Mouse (Mus musculus): ENCODE measurements around the gene Dnah6. TPM values are rescaled to one million over a fixed set of nuclear protein-coding genes. Genes with fewer than 3 reads are reported as not detected.

The Dnah6 gene
- polyA plus RNA-seq, 1 experiment from 2014 or later: 0.14 TPM

DNA sequence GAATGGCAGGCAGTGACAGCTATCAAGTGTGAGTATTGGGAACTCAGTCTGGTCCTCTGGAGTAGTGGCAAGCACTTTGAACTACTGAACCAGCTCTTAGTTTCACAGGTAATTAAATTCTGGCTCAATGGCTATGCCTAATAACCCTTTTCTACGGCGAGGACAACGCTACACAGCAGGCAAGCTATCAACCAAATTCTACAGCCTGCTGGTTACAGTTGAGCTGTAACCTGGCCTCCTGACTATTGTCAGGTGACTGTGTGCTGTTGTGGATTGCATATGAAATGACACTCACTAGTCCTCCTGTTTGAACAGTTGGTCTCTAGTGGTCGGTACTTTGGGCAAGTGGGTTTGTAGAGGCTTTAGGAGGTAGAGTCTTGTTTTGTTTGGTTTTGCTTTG, 162.3 kb downstream of the Dnah6 start:
- Histone ChIP-seq H3K9ac (ENCODE audit: low read length) (no peak overlapping the region), H3K27me3 (ENCODE audit: control insufficient read depth, insufficient read depth, low read length) (no peaks in the 10 kb centered on the region), H3K4me1 (ENCODE audit: control insufficient read depth in 2 of 2, insufficient read depth in 2 of 2, low read length in 2 of 2) (no peaks in the 10 kb centered on the region), H3K9me3 (ENCODE audit: control insufficient read depth, low read length) (peaks cover 16% of the 10 kb centered on the region; the same call in 1 of the 2 replicates), H3K27ac (replicated peaks in 1 of 2; ENCODE audit: control insufficient read depth in 1 of 2, insufficient read depth in 1 of 2, low read depth in 2 of 2, low read length in 2 of 2) (no peak overlapping the region), H3K36me3 (ENCODE audit: control insufficient read depth, insufficient read depth, low read length) (no peaks in the 10 kb centered on the region), H3K4me2 (ENCODE audit: low read length) (no peak overlapping the region), H3K4me3 (ENCODE audit: control insufficient read depth in 1 of 2, insufficient read depth in 1 of 2, low read depth in 1 of 2, low read length in 2 of 2) (no peak overlapping the region)
- WGBS: 86% methylated on average over 4 of the region's 4 CpGs
- ATAC-seq (ENCODE audit: insufficient number of reproducible peaks, insufficient read depth, low FRiP score, low read depth): no peak

DNA sequence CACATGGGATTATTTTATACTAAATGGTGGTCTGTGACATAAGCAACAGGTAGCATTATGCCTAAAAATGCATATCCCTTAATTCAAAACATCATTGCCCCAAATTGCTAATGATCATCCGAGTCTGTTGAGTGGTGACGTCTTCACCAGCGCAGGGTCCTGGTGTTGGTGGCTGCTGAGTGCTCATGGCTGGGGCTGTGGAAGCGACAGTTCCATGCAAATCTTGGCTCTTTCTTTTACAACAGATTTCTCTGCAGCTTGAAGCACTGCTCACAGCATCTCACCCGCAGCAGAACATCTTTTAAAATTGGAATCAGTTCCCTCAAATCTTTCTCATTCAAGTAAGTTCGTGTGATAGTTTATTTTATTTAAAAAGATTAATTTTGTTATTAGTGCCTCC, 166.1 kb downstream of the Dnah6 start:
- Histone ChIP-seq H3K27me3 (ENCODE audit: control insufficient read depth, insufficient read depth, low read length) (no peaks in the 10 kb centered on the region), H3K4me1 (ENCODE audit: control insufficient read depth in 2 of 2, insufficient read depth in 2 of 2, low read length in 2 of 2) (no peaks in the 10 kb centered on the region), H3K4me2 (ENCODE audit: low read length) (no peak overlapping the region), H3K9ac (ENCODE audit: low read length) (no peak overlapping the region), H3K4me3 (ENCODE audit: control insufficient read depth in 1 of 2, insufficient read depth in 1 of 2, low read depth in 1 of 2, low read length in 2 of 2) (no peak overlapping the region), H3K36me3 (ENCODE audit: control insufficient read depth, insufficient read depth, low read length) (no peaks in the 10 kb centered on the region), H3K27ac (replicated peaks in 1 of 2; ENCODE audit: control insufficient read depth in 1 of 2, insufficient read depth in 1 of 2, low read depth in 2 of 2, low read length in 2 of 2) (no peak overlapping the region), H3K9me3 (ENCODE audit: control insufficient read depth, low read length) (peaks cover 16% of the 10 kb centered on the region; the same call in 1 of the 2 replicates)
- WGBS: 82% methylated on average over 6 of the region's 6 CpGs
- no peak for ATAC-seq (ENCODE audit: insufficient number of reproducible peaks, insufficient read depth, low FRiP score, low read depth)

DNA sequence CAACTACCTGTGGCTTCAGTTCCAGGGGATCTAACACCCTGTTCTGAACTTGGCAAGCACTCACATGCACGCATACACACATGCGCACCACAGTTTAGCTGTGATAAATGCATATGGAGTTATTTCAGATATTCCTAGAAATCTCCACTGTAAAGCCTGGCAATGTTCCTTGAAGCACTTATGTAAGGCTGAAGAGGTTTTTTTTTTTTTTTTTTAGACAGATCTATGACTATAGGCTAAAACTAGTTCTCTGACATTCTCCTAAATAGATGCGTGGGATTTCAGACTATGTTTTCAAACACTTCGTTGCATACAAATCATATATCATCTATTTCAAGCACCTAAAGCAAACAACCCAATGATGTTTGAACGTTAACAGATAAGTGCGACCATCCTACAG, 166.6 kb downstream of the Dnah6 start:
- no peak overlapping the region for H3K9ac ChIP-seq (ENCODE audit: low read length)
- H3K4me2 ChIP-seq (ENCODE audit: low read length): no peak overlapping the region
- no peak overlapping the region for H3K27ac ChIP-seq (replicated peaks in 1 of 2; ENCODE audit: control insufficient read depth in 1 of 2, insufficient read depth in 1 of 2, low read depth in 2 of 2, low read length in 2 of 2)
- H3K27me3 ChIP-seq (ENCODE audit: control insufficient read depth, insufficient read depth, low read length): no peaks in the 10 kb centered on the region
- H3K36me3 ChIP-seq (ENCODE audit: control insufficient read depth, insufficient read depth, low read length): no peaks in the 10 kb centered on the region
- peaks cover 16% of the 10 kb centered on the region; the same call in 1 of the 2 replicates for H3K9me3 ChIP-seq (ENCODE audit: control insufficient read depth, low read length)
- 87% methylated on average over 6 of the region's 6 CpGs for WGBS
- ATAC-seq (ENCODE audit: insufficient number of reproducible peaks, insufficient read depth, low FRiP score, low read depth): no peak
- H3K4me1 ChIP-seq (ENCODE audit: control insufficient read depth in 2 of 2, insufficient read depth in 2 of 2, low read length in 2 of 2): no peaks in the 10 kb centered on the region
- H3K4me3 ChIP-seq (ENCODE audit: control insufficient read depth in 1 of 2, insufficient read depth in 1 of 2, low read depth in 1 of 2, low read length in 2 of 2): no peak overlapping the region

DNA sequence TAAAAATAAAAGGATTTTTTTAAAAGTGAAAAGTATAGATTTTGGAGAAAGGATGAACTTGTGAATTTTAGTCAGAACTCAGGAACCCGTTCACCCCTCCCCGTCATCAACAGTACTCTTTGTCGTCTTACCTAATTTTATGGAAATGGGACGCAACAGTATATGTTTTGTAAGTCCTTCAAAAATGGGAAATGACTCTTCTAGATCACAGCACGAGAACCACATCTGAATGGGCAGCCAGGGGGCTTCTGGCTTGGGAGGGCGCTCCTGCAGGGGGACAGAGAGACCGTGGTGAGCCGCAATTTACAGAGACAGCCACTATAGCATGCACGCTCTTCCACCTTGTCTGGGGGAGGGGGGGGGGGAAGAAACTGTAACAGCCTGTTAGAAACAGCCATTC, 167.9 kb downstream of the Dnah6 start:
- no peaks in the 10 kb centered on the region for H3K36me3 ChIP-seq (ENCODE audit: control insufficient read depth, insufficient read depth, low read length)
- H3K4me1 ChIP-seq (ENCODE audit: control insufficient read depth in 2 of 2, insufficient read depth in 2 of 2, low read length in 2 of 2): no peaks in the 10 kb centered on the region
- no peak overlapping the region for H3K9ac ChIP-seq (ENCODE audit: low read length)
- no peak for ATAC-seq (ENCODE audit: insufficient number of reproducible peaks, insufficient read depth, low FRiP score, low read depth)
- peaks cover 16% of the 10 kb centered on the region; the same call in 1 of the 2 replicates for H3K9me3 ChIP-seq (ENCODE audit: control insufficient read depth, low read length)
- no peaks in the 10 kb centered on the region for H3K27me3 ChIP-seq (ENCODE audit: control insufficient read depth, insufficient read depth, low read length)
- H3K4me2 ChIP-seq (ENCODE audit: low read length): no peak overlapping the region
- no peak overlapping the region for H3K27ac ChIP-seq (replicated peaks in 1 of 2; ENCODE audit: control insufficient read depth in 1 of 2, insufficient read depth in 1 of 2, low read depth in 2 of 2, low read length in 2 of 2)
- WGBS: 91% methylated on average over 9 of the region's 9 CpGs
- H3K4me3 ChIP-seq (ENCODE audit: control insufficient read depth in 1 of 2, insufficient read depth in 1 of 2, low read depth in 1 of 2, low read length in 2 of 2): no peak overlapping the region

DNA sequence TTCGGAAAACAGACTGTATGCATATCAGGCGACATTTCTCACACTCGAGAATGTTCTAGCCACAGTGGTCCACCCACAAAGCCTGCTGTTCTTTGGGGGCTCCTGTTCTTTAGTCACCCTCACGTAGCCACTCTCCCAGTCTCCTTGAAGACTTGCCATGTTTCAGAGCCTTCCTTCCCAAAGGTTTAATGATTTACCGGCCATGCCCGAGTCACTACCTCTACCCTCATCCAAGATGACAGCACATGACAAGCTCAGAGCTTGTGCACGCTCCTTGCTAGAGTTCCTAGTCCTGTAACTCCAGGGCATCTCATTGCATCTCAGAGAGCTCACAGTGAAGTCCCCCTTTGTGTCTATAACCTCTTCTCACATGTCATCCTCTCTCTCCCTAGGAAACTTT, 174.2 kb downstream of the Dnah6 start:
- H3K27ac ChIP-seq (replicated peaks in 1 of 2; ENCODE audit: control insufficient read depth in 1 of 2, insufficient read depth in 1 of 2, low read depth in 2 of 2, low read length in 2 of 2): no peak overlapping the region
- no peaks in the 10 kb centered on the region for H3K9me3 ChIP-seq (ENCODE audit: control insufficient read depth, low read length)
- ATAC-seq (ENCODE audit: insufficient number of reproducible peaks, insufficient read depth, low FRiP score, low read depth): no peak
- no peak overlapping the region for H3K9ac ChIP-seq (ENCODE audit: low read length)
- no peaks in the 10 kb centered on the region for H3K27me3 ChIP-seq (ENCODE audit: control insufficient read depth, insufficient read depth, low read length)
- H3K36me3 ChIP-seq (ENCODE audit: control insufficient read depth, insufficient read depth, low read length): no peaks in the 10 kb centered on the region
- H3K4me3 ChIP-seq (ENCODE audit: control insufficient read depth in 1 of 2, insufficient read depth in 1 of 2, low read depth in 1 of 2, low read length in 2 of 2): no peak overlapping the region
- no peaks in the 10 kb centered on the region for H3K4me1 ChIP-seq (ENCODE audit: control insufficient read depth in 2 of 2, insufficient read depth in 2 of 2, low read length in 2 of 2)
- no peak overlapping the region for H3K4me2 ChIP-seq (ENCODE audit: low read length)
- 85% methylated on average over 7 of the region's 7 CpGs for WGBS

DNA sequence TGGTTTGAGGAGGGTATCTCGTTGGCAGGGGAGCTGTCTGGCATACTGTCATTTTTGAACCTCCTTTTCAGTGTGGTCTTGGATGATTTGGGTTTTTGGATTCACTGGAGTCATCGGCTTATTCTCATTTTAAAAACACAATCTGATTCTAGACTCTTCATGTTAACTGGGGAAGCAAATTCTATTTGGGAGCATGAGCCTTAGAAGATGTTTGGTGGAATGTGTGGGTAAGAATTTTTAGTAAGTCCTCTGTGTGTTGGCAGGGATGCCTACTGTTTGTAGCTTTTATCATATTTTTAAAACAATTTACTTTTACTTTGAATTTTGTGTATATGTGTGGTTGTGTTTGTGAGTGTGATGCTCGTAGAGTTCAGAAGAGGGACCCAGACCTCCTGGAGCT, 175.5 kb downstream of the Dnah6 start:
- Histone ChIP-seq H3K4me1 (ENCODE audit: control insufficient read depth in 2 of 2, insufficient read depth in 2 of 2, low read length in 2 of 2) (no peaks in the 10 kb centered on the region), H3K27ac (replicated peaks in 1 of 2; ENCODE audit: control insufficient read depth in 1 of 2, insufficient read depth in 1 of 2, low read depth in 2 of 2, low read length in 2 of 2) (no peak overlapping the region), H3K9ac (ENCODE audit: low read length) (no peak overlapping the region), H3K9me3 (ENCODE audit: control insufficient read depth, low read length) (no peaks in the 10 kb centered on the region), H3K36me3 (ENCODE audit: control insufficient read depth, insufficient read depth, low read length) (no peaks in the 10 kb centered on the region), H3K4me3 (ENCODE audit: control insufficient read depth in 1 of 2, insufficient read depth in 1 of 2, low read depth in 1 of 2, low read length in 2 of 2) (no peak overlapping the region), H3K27me3 (ENCODE audit: control insufficient read depth, insufficient read depth, low read length) (no peaks in the 10 kb centered on the region), H3K4me2 (ENCODE audit: low read length) (no peak overlapping the region)
- no peak for ATAC-seq (ENCODE audit: insufficient number of reproducible peaks, insufficient read depth, low FRiP score, low read depth)
- WGBS: 84% methylated on average over 3 of the region's 3 CpGs

DNA sequence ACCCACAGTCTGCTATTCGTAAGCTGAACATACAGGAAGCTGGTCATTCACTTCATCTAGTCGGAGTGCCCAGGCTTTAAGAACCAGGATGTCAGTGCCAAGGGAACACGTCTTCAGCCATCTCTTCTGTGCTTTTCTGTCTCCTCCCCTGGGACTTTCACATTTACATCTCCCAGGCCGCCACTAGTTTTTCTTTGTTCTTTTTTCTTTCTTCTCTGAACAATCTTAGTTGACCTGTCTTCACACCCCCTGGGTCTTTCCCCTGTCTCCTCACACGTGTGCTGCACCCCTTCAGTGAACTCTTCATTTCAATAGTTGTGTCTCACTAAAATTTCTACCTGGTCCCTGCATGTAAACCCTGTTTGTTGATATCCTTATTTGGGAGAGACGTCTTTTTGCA, 179.2 kb downstream of the Dnah6 start:
- Histone ChIP-seq H3K9ac (ENCODE audit: low read length) (no peak overlapping the region), H3K4me3 (ENCODE audit: control insufficient read depth in 1 of 2, insufficient read depth in 1 of 2, low read depth in 1 of 2, low read length in 2 of 2) (no peak overlapping the region), H3K9me3 (ENCODE audit: control insufficient read depth, low read length) (no peaks in the 10 kb centered on the region), H3K36me3 (ENCODE audit: control insufficient read depth, insufficient read depth, low read length) (no peaks in the 10 kb centered on the region), H3K4me2 (ENCODE audit: low read length) (no peak overlapping the region), H3K27me3 (ENCODE audit: control insufficient read depth, insufficient read depth, low read length) (no peaks in the 10 kb centered on the region), H3K27ac (replicated peaks in 1 of 2; ENCODE audit: control insufficient read depth in 1 of 2, insufficient read depth in 1 of 2, low read depth in 2 of 2, low read length in 2 of 2) (no peak overlapping the region), H3K4me1 (ENCODE audit: control insufficient read depth in 2 of 2, insufficient read depth in 2 of 2, low read length in 2 of 2) (no peaks in the 10 kb centered on the region)
- WGBS: 69% methylated on average over 6 of the region's 6 CpGs
- ATAC-seq (ENCODE audit: insufficient number of reproducible peaks, insufficient read depth, low FRiP score, low read depth): no peak

DNA sequence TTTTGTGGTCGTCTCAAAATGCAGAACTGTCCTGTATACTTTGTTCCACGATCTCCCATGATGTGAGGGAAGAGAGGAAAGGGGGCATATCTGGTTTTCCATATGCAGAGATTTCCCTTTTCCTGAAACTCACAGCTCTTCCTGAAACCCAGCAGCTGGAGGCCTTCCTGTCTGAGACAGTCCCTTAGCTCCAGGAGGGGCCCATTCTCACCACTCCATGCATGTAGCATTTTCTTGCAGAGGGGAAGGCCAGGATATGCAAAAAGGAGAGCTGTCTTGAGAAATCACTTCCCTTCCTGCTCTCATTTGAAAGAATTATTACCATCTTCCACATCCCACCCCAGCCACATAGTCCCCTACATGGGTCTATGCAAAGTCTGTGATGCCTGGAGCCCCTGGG, 183.2 kb downstream of the Dnah6 start:
- ATAC-seq (ENCODE audit: insufficient number of reproducible peaks, insufficient read depth, low FRiP score, low read depth): peak; percentile 56; the same call in 1 of the 2 replicates
- WGBS: 47% methylated on average over 2 of the region's 2 CpGs
- no peak overlapping the region for H3K4me2 ChIP-seq (ENCODE audit: low read length)
- peak overlapping the region; percentile 26 to 46; a peak in 3 of 4 replicates for H3K27ac ChIP-seq (replicated peaks in 1 of 2; ENCODE audit: control insufficient read depth in 1 of 2, insufficient read depth in 1 of 2, low read depth in 2 of 2, low read length in 2 of 2)
- no peak overlapping the region for H3K9ac ChIP-seq (ENCODE audit: low read length)
- H3K27me3 ChIP-seq (ENCODE audit: control insufficient read depth, insufficient read depth, low read length): no peaks in the 10 kb centered on the region
- H3K36me3 ChIP-seq (ENCODE audit: control insufficient read depth, insufficient read depth, low read length): no peaks in the 10 kb centered on the region
- no peaks in the 10 kb centered on the region; a peak in 1 of 4 replicates for H3K4me1 ChIP-seq (ENCODE audit: control insufficient read depth in 2 of 2, insufficient read depth in 2 of 2, low read length in 2 of 2)
- no peak overlapping the region for H3K4me3 ChIP-seq (ENCODE audit: control insufficient read depth in 1 of 2, insufficient read depth in 1 of 2, low read depth in 1 of 2, low read length in 2 of 2)
- no peaks in the 10 kb centered on the region for H3K9me3 ChIP-seq (ENCODE audit: control insufficient read depth, low read length)
